Mouse (Mus musculus) ES-E14 (cell line): ENCODE data around the gene Add3. TPM values are rescaled to one million over a fixed set of nuclear protein-coding genes. Genes with fewer than 3 reads are reported as not detected.

Experiments
- DNase-seq: peaks from one replicate; pipeline ENCODE4 v3.0.0-alpha.2; 2013; ENCODE audit warnings: low read depth, low spot score
- H3K27ac ChIP-seq: 2 replicates; pipeline ENCODE4 v1.5.1; 2012; ENCODE audit warnings: low read depth, mild to moderate bottlenecking, low read length, moderate library complexity, mixed read lengths; ENCODE audit not compliant: poor library complexity, insufficient read depth, severe bottlenecking
- H3K36me3 ChIP-seq: 2 replicates; pipeline ENCODE4 v1.6.1; 2012; ENCODE audit warnings: mild to moderate bottlenecking, low read length, moderate library complexity, mixed read lengths; ENCODE audit not compliant: control insufficient read depth, poor library complexity, insufficient read depth, severe bottlenecking
- H3K4me1 ChIP-seq, 2 experiments: fragments of 150-350 bp in 1 of 2; sonication (generic) in 1 of 2; 2 replicates each; pipeline ENCODE4 v1.6.1; 2012; ENCODE audit warnings: low read length in 2 of 2, mild to moderate bottlenecking in 1 of 2, mixed read lengths in 1 of 2; ENCODE audit not compliant: control insufficient read depth in 2 of 2, insufficient read depth in 2 of 2, poor library complexity in 1 of 2
- H3K4me3 ChIP-seq, 2 experiments: fragments of 150-350 bp in 1 of 2; sonication (generic) in 1 of 2; 2 replicates each; pipeline ENCODE4 v1.5.1; 2012; ENCODE audit warnings: low read length in 2 of 2, low read depth in 1 of 2, mild to moderate bottlenecking in 1 of 2, mixed read lengths in 1 of 2; ENCODE audit not compliant: insufficient read depth in 1 of 2, poor library complexity in 1 of 2, severe bottlenecking in 1 of 2
- H3K9ac ChIP-seq: 2 replicates; pipeline ENCODE4 v1.6.1; 2012; ENCODE audit warnings: low read depth, mild to moderate bottlenecking, low read length, mixed read lengths; ENCODE audit not compliant: poor library complexity, insufficient read depth, severe bottlenecking
- H3K9me3 ChIP-seq: fragments of 150-350 bp; sonication (generic); 2 replicates; pipeline ENCODE4 v1.6.1; 2012; ENCODE audit warnings: low read depth, mild to moderate bottlenecking, low read length; ENCODE audit not compliant: control insufficient read depth, insufficient read depth
- CHD2 ChIP-seq: IDR thresholded peaks from 2 replicates; pipeline ENCODE4 v1.6.1; 2014; ENCODE audit warnings: mild to moderate bottlenecking, low read depth, low read length, inconsistent platforms
- HCFC1 ChIP-seq: IDR thresholded peaks from 2 replicates; pipeline ENCODE4 v1.6.1; 2012; ENCODE audit warnings: low read length, inconsistent platforms, borderline replicate concordance; ENCODE audit not compliant: insufficient read depth
- MAFK ChIP-seq: IDR thresholded peaks from 2 replicates; pipeline ENCODE4 v1.6.1; 2014; ENCODE audit warnings: mild to moderate bottlenecking, low read depth, low read length, inconsistent platforms; ENCODE audit not compliant: insufficient read depth
- ZC3H11A ChIP-seq: IDR thresholded peaks from 2 replicates; pipeline ENCODE4 v1.6.1; 2012; ENCODE audit warnings: low read depth, mild to moderate bottlenecking, inconsistent platforms, low read length, borderline replicate concordance
- ZNF384 ChIP-seq: IDR thresholded peaks from 2 replicates; pipeline ENCODE4 v1.6.1; 2012; ENCODE audit warnings: low read depth, low read length, inconsistent platforms
- in situ Hi-C, 2 experiments: fragments of 600-800 bp; cut with MboI; formaldehyde crosslinking; loops; one replicate each; pipeline ENCODE4 v1.15.1; 2025; ENCODE audit warnings: low sequenced_read_pairs in 2 of 2, inconsistent platforms in 1 of 2; ENCODE audit not compliant: unreplicated experiment in 2 of 2
- total RNA-seq: library from RNA; depleted of rRNA; stranded (reverse); fragments of 300-350 nt; gene quantifications from 2 replicates; pipeline ENCODE4 v1.2.3, GENCODE M21; 2012

Add3 gene
- total RNA-seq, 1 experiment: 8.5 TPM

GRCm38 (mm10) chr19:53241806-53242205 is 101.6 kb downstream of the Add3 start:
- no peak for DNase-seq
- H3K27ac ChIP-seq: no peak overlapping the region
- H3K36me3 ChIP-seq: peaks cover 5% of the 10 kb centered on the region; the same call in 1 of the 2 replicates
- H3K9me3 ChIP-seq: no peaks in the 10 kb centered on the region
- H3K4me1 ChIP-seq: no peaks in the 10 kb centered on the region
- H3K9ac ChIP-seq: no peak overlapping the region
- no peak overlapping the region for H3K4me3 ChIP-seq
- TF ChIP-seq HCFC1: no peak
- TF ChIP-seq ZC3H11A: no peak
- TF ChIP-seq ZNF384: no peak
- in situ Hi-C loops: loop anchor here in 1 of 2 experiments (10.0 kb wide), 1 partner anchor 123 kb away; no protein-coding TSS in a partner anchor

GRCm38 (mm10) chr19:53243956-53244355 is 103.7 kb downstream of the Add3 start:
- no peaks in the 10 kb centered on the region for H3K4me1 ChIP-seq
- no peak overlapping the region for H3K4me3 ChIP-seq
- DNase-seq: no peak
- TF ChIP-seq ZNF384: no peak
- no peak overlapping the region for H3K9ac ChIP-seq
- no peak overlapping the region for H3K27ac ChIP-seq
- in situ Hi-C loops: loop anchor here in 1 of 2 experiments (10.0 kb wide), 1 partner anchor 121 kb away; no protein-coding TSS in a partner anchor
- peaks cover 3% of the 10 kb centered on the region; the same call in 1 of the 2 replicates for H3K36me3 ChIP-seq
- no peaks in the 10 kb centered on the region for H3K9me3 ChIP-seq

- Histone ChIP-seq H3K27ac (no peak overlapping the region), H3K9ac (no peak overlapping the region), H3K36me3 (peaks cover 2% of the 10 kb centered on the region; the same call in 1 of the 2 replicates), H3K4me1 (peaks cover 2% of the 10 kb centered on the region in 2 experiments; a peak in 2 of 4 replicates), H3K4me3 (no peak overlapping the region), H3K9me3 (no peaks in the 10 kb centered on the region)
- in situ Hi-C loops: loop anchor here in 1 of 2 experiments (10.0 kb wide), 1 partner anchor 117 kb away; no protein-coding TSS in a partner anchor
- TF ChIP-seq CHD2 (no peak), ZC3H11A (no peak), HCFC1 (no peak), ZNF384 (no peak)
- no peak for DNase-seq
Observed at GRCm38 (mm10) chr19:53247558-53247957, 107.3 kb downstream of the Add3 start.

DNA sequence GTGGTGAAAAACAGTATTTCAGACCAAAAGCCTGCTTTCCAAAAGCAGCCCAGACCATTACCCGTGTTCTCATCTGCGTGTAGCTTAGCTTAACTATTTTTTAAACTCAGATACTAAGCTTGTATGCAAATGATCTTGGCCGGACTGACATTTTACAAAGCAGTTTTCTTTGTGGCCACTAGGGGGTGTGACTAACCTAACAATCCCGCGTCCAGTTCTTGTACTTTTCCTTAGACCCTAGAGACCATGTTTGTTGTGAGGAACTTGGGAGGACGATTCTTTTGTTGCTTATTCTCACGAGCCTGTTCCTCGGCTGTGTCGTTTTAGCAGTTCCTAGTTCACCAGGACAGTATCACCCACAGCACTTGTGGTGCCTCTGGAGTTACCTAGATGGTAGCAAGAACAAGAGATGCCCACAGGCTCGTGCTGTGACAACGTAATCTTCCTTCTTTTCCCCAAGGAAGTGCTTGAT is 107.8 kb downstream of the Add3 start:
- peak; percentile 58 for DNase-seq
- Histone ChIP-seq H3K9me3 (no peaks in the 10 kb centered on the region), H3K4me3 (no peak overlapping the region), H3K27ac (no peak overlapping the region), H3K9ac (no peak overlapping the region), H3K36me3 (peaks cover 2% of the 10 kb centered on the region; the same call in 1 of the 2 replicates), H3K4me1 (peaks cover 2% of the 10 kb centered on the region in 2 experiments; a peak in 2 of 4 replicates)
- TF ChIP-seq HCFC1 (no peak; the same call in 1 of the 2 replicates), CHD2 (no peak), ZC3H11A (peak; percentile 83), ZNF384 (no peak), MAFK (no peak)
- in situ Hi-C loops: loop anchor here in 1 of 2 experiments (10.0 kb wide), 1 partner anchor 117 kb away; no protein-coding TSS in a partner anchor

- H3K4me3 ChIP-seq: no peak overlapping the region
- in situ Hi-C loops: no loop called here
- no peak for TF ChIP-seq ZNF384
- TF ChIP-seq CHD2: no peak
- no peak for TF ChIP-seq MAFK
- TF ChIP-seq HCFC1: no peak
- no peak for TF ChIP-seq ZC3H11A
- H3K9me3 ChIP-seq: no peaks in the 10 kb centered on the region
- H3K36me3 ChIP-seq: no peaks in the 10 kb centered on the region
- H3K4me1 ChIP-seq: peaks cover 2% of the 10 kb centered on the region in 2 experiments; a peak in 2 of 4 replicates
- no peak overlapping the region for H3K27ac ChIP-seq
- H3K9ac ChIP-seq: no peak overlapping the region
- DNase-seq: no peak
Observed at GRCm38 (mm10) chr19:53251015-53251414, 110.8 kb downstream of the Add3 start.
